Mouse (Mus musculus): ENCODE measurements around the gene Rsu1.
"Not testable (repeated sequence)": the region's sequence is repeated elsewhere in the genome, so short reads cannot be mapped to it uniquely, and the experiment has no call there.

Rsu1 gene

DNA sequence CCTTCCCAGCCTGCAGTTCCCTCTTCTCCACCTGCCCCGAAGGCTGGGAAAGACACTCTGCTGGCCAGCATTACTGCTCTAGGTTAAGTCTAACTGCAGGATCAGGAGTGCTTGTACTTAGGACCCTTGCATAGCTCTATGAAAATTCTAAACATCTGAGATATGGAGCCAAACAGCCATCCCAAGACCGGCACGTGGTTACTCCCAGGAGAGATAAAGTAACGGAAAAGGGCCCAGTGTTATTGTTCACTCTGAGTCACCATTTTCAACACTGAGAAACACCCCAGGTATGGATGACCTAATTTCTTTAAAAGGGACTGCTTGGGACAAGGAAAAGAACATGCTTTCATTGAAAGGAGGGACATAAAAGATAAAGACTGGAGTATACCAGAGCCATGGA lies 45.2 kb downstream of the Rsu1 start:
- DNase-seq (ENCODE audit: extremely low read depth, insufficient read length, low spot score) = no peak

DNA sequence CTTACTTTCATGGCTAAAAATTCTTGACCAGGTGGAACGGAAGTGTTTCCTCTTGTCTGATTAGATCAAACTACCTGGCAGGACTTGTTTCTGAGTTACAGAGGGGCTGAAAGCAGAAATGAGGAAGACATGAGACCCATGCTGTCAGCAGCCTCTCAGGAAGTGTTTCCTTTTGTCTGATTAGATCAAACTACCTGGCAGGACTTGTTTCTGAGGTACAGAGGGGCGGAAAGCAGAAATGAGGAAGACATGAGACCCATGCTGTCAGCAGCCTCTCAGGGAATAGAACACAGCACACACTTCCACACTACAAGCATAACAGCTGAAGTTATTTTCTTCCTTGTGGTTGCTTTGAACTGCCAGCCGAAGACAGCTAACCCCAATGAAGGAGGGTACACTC lies 46.7 kb downstream of the Rsu1 start:
- no peak for DNase-seq (ENCODE audit: extremely low read depth, insufficient read length, low spot score)

DNA sequence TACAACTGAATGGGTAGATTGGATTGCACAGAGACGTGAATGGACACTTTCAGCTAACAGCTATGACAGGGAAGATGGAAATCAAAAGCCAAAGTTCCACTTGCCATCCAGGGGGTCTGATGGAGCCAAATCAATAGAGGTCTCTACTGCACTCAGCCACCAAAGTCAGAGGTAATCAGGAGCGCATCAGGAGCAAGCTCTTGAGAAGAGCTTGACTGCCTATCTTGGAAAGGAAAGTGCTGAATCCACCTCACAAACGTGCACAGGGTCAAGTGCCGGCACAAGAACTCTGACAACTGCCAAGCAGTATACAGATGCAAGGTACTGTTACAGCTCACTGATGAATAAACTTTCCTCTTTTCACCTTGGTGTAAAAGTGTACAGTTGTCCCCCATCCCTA lies 47.8 kb downstream of the Rsu1 start:
- no peak for DNase-seq (ENCODE audit: extremely low read depth, insufficient read length, low spot score)

DNA sequence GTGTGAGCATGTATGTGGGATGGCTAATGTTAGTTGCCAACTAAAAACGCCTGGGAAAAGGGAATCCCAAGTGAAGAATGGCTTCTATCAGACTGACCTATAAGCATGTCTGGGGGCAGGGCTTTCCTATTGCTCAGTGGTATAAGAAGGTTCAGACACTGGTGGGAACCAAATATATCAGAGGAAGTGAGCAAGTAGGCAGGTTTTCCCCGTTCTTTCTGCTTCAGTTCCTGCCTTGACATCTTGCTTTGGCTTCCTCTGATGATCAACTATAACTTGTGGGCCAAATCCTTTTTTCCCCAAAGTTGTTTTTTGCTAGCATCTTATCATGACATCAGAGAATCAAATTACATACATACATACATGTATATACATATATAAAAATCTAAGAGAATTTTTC lies 51.1 kb downstream of the Rsu1 start:
- DNase-seq (ENCODE audit: extremely low read depth, insufficient read length, low spot score) = no peak

DNA sequence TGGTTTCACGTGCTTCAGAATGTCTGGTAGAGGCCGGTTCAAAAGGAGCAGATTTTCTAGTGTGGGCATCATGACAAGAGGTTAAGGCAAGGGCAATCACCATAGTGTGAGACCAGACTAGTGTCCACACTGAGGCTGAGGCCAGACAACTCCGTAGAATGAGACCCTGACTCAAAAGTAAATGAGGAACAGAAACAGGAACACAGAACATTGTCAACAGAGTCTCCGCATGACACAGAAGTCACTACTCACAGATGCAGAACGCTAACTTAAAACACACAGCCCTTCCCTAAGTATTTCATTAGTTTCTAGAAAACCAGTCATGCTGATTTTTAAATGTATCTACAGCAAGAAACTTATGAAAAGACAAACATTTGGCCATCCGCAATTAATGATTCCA lies 53.1 kb downstream of the Rsu1 start:
- no peak for DNase-seq (ENCODE audit: extremely low read depth, insufficient read length, low spot score)

DNA sequence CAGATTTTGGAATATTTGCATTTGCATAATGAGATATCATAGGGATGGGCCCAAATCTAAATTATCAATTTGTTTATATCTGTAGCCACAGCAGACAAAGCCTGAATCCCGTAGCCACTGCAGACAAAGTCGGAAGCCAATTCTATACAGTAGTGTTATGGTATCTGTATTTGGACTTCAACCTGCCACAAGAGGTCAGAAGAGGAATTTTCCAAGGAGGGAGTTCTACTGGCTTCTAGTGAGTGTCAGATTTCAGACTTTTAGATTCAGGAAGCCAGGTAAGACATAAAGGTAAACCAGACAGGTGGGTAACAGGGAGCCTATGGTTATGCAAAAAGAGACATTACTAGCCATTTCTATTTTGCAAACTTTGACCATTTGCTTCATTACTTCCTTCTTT lies 64.4 kb downstream of the Rsu1 start:
- no peak for DNase-seq (ENCODE audit: extremely low read depth, insufficient read length, low spot score)

DNA sequence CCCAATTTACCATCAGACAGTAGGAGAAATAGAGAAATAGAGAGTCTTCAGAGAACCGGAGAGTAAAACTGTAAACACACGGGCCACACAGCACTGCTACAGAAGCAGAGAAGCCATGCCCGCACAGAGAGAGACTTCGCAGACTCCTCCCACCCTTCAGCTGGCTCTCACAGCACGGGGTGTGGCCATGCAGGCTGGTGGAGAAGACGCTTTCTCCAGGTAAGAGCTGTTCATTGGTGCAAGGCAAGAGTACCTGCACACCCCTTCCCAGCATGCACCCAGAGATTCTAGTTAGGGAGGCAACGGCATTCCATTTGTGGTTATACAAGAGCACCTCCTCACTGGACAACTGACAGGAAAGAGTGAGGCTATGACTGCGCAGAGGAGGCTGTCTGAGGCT lies 64.8 kb downstream of the Rsu1 start:
- no peak for DNase-seq (ENCODE audit: extremely low read depth, insufficient read length, low spot score)

DNA sequence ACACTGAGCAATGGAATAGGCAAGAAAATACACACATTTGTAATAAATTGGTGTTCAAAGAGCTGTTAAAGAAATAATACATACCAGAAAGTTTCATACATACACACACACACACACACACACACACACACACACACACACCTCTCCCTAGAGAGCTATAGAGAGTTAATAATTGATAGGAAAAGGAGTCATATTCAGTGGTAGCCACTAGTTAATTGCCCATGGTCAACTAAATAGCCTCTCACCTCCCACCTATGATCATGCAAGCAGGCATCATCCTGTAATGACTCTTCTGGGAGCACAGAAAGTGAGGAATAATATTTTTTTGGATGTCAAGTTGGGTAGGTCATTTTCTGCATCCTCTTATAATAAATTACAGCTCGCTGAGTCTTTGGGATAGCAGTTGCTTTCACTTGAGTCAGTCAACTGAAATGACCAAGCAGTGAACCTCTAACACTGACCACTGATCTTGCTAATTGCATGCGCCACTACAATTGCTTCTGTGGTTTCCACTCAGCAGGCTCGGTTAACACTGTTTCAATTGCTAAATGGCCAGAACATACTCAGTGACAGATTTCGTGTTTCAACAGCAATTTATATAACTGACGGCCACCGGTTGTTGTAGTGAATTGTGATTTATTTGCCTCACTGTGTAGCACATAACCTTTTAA lies 68.3 kb downstream of the Rsu1 start:
- no peak for DNase-seq (ENCODE audit: extremely low read depth, insufficient read length, low spot score)

DNA sequence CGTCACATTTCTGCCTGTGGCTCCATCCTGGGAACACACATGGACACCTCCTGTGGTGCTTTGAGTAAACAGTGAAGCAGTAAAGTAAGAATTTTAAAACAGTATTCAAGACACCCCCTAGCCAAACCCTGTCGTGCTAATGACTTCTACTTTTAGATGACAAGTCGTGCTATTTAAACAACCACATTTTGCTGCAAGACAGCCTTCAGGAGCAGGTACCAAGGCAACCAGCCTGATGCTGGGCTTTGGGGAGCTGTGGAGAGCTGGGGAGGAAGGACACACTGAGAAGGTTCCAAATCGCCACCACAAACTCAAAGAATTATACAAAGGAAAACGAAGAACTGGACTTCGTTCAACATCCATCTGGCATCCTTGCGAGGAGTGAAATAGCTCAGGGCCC lies 71.5 kb downstream of the Rsu1 start:
- no peak for DNase-seq (ENCODE audit: extremely low read depth, insufficient read length, low spot score)

DNA sequence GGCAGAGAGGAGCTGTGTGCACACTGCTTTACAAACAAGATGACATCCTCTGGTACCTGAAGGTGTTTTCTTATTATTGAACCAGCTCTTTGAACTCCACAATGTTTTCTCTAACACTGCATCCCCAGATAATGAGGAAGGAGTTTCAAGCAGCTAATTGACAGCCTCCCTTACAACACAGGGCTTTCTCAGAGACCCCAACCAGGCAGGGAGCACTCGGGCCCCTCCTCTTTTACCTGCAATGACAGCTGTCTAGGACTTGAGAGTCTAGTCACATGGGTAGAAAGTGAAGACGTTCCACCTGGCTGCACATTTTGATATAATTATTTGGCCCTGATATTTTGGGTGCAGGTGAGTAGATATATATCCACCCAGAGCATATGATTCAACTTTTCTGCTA lies 72.2 kb downstream of the Rsu1 start:
- no peak for DNase-seq (ENCODE audit: extremely low read depth, insufficient read length, low spot score)

DNA sequence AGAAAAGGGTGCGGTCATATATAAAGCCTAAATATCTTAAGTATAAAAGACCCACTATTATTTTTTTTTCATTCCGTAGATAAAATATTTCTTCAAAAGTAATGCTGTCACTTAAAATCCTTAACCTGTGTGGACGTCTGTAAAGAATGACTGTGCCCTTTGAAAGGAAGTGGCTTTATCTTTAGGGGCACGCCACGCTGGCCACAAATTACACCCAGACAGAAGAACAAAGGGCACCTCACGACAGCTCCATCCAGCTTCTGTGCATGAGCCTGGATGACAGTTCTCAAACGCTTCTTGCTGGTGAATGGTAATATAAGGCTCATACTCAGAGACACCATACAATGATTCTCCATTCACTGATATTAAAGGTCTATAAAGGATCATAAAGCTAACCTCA lies 75.7 kb downstream of the Rsu1 start:
- no peak for DNase-seq (ENCODE audit: extremely low read depth, insufficient read length, low spot score)

DNA sequence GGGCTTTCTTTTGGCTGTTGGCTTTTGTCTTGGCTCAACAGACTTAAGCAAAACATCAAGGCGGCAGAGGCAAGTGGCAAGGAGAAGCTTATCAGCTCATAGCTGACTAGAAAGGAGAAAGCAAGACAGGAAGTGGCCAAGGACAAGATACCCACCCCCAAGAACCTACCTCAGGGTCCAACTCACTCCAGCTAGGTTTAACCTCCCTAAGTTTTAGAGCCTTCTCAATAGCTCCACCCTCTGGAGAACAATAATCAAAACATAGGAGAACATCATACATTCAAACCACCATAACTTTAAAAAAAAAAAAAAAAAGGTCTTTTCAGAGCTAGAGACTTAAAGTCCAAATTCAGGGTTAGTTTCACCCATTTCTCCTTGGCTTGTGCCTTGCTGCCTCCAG lies 79.1 kb downstream of the Rsu1 start:
- no peak for DNase-seq (ENCODE audit: extremely low read depth, insufficient read length, low spot score)

DNA sequence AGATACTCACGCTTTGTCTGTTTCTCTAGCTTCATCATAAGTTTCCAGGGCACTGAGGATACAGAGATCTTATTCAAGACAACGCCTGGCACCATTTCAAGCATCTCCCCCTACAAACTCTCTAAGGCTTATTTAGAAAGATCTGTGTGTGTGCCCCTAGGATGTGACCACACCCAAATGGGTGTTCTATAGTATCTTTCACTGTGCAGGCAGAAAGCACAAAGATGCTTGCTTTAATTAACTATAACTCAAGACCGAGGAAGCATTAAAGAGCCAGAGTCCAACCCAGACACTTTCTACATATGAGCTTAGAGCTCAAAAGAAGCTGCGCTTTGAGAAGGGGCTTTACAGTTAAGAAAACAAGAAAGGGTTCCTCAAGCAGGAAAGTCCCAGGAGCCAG lies 80.4 kb downstream of the Rsu1 start:
- DNase-seq (ENCODE audit: extremely low read depth, insufficient read length, low spot score) = no peak

DNA sequence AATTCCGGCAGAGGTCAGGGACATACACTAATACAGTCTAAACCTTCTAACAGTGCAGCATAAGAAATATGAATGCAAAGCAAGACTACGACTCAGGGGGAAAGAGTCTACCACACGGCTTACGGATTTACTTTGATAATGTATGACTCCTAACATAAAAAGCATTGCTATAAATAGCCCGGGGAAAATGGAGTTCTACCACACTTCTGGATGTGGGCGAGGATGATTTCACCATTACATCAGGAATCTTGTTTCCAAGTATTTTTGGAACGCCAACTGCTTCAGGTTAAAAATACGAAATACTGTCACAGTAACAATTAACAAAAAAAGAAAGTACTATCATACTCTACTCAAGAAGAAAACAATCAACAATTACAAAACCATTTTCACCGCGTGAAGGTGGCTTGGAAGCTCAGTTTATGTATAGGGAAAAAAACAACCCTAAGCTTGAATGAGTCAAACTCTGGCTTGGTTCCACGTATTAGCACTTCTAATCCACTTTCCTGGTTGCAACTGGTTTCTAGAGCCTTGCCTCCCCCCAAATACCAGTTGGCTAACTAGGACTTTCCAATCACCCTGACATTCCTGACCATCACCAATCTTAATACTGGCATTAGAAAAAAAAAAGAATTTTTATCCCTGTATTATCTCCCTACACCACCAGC lies 82.3 kb downstream of the Rsu1 start:
- DNase-seq (ENCODE audit: extremely low read depth, insufficient read length, low spot score) = peak; percentile 7

DNA sequence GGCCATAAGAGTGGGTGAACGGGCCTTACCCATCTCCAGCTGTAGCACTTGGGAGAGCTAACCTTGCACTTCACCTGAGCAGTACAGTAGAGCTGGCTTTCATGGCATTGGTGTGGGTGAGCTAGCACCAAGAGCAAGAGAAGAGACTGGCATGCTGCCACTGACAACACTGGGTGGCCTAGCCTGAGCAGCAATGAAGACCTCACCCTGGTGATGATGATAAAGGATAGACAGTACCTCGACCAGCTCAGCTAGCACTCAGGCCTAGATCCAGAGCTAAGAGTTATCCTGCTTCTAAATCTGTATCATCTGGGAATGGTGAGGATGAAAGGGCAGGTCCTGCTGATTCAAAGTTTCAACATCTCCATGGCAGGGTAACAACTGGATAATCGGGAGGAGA lies 88.1 kb downstream of the Rsu1 start:
- DNase-seq (ENCODE audit: extremely low read depth, insufficient read length, low spot score) = no peak

DNA sequence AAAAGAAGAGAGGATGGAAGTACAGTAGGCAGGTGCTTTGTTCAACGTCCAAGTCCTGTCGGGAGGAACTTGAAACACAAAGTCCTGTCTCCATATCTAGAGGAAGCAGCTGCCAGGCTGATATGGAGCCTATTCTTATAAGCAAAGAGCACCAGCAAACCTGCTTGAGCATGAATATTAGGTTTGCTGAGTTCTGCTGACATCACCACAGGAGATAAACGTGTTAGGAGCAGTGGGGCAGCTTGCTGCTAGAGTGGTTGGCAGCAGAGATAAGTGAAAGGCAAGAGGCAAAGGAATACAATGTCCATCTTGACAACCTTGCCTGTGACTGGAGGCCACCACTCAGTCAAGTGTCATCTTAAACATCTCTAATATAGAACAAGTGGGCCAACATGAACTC lies 89.3 kb downstream of the Rsu1 start:
- not testable (repeated sequence) for DNase-seq (ENCODE audit: extremely low read depth, insufficient read length, low spot score)

DNA sequence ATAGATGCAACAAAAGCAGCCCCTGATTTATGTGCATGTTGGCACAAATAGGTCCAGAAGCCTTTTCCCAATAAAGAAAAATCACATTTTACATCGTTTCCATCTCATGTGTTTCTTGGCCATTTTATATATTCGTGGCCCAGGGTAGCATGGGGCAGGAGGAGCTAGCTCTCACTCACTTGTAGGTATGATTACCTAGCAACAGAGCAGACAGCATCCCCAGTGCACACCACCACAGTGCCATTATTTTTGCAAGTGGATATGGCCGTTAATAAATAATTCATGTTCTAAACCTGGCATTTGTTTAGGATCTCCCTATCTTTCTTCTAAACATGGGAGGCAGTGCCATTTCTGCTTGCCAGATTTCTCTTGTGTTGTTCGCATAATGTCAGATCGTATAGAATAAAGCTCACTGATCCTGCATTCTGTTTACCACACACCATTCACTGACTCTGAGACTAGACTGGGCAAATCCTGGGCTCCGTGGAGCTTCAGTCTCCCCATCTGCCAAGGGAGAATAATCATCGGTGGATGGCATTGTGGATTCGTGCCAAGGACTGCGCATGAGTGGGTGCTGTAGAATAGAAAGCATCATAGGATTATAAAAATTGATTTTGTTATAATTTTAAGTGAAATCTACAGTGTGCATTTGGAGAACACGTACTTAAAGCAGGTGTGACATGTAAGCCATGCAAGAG lies 93.4 kb downstream of the Rsu1 start:
- DNase-seq (ENCODE audit: extremely low read depth, insufficient read length, low spot score) = no peak

DNA sequence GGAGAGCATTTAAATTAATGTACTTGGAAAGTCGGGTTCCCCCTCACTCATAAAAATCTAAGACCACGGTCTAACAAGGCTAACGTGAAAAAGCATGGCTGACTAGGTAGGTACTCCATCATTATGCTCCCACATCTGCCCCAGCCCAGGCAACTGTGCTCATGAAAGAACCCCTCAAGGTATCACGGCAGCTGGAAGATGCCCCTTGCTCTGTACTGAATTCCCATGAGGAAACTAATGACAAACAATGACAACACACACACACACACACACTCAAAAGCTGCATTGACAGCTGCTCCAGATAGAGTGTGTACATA lies 95.0 kb downstream of the Rsu1 start:
- no peak for DNase-seq (ENCODE audit: extremely low read depth, insufficient read length, low spot score)

DNA sequence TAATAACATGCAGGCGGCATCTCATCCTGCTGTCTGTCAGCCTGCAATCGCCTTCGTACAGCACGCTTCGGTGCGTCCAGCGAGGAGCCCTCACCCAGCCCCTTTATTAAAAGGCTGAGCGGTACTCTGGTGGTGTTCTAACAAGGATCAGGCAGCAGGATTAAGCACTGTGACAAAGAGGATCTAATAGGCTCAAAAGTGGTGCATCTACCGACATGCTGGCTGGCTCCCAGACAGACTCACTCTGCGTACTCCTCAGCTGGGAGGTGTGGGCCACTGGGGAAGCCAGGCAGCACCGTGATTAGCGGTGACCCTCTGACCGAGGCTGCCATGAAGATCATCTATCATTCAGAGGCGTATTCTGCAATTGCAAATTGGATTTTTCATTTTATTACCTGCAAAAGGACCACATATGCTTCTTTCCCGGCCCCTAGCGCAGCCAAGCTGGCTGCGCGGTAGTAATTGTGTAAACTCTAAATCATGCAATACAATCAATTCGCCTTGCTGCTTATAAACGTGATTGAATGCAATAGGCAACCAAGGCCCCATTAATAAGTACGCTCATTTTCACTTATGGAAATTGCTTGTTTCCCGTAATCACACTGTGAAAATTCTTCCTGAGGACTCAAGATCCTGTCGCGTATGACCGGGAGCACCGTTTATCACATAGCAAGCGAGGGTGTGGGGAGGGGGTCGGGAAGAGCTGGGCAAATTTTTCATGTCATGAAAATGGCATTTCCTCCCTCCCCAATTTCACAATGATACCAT lies 95.5 kb downstream of the Rsu1 start:
- DNase-seq (ENCODE audit: extremely low read depth, insufficient read length, low spot score) = no peak

DNA sequence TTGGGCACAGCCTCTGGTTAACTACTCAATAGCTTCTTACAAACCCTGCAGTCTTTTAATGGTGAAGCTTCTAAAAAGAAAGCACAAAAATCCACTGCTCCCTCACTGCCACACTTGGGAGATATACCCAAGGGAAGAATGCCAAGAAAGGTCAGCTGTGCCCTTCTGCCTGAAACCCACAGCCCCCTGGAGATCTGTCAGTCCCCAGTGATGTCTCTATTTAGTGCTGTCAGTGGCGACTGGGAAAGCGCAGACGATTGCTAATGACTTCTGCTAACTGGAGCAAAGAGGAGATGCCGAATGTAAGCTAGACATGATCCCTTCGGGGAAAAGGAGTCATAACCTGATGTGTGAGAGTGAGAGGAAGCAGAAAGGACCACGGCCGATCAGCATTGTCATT lies 96.8 kb downstream of the Rsu1 start:
- DNase-seq (ENCODE audit: extremely low read depth, insufficient read length, low spot score) = no peak

DNA sequence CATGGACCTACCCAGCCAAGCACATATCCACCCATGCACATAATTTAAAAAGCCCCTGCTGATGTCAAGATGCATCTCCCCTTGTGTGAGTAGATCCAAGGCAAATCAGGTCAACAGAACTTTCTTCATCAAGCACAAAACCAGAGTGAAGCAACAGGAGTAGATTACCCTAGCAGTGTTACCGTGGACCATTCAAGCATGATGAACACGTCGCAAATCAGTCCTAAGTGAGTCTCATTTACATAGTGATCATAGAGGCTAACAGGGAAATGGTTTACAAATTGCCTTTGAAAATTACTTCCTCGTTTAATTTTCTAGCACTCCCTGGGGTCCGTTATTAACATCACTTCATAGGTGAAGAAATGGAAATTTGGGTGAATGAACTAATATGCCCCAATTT lies 100.6 kb downstream of the Rsu1 start:
- no peak for DNase-seq (ENCODE audit: extremely low read depth, insufficient read length, low spot score)

DNA sequence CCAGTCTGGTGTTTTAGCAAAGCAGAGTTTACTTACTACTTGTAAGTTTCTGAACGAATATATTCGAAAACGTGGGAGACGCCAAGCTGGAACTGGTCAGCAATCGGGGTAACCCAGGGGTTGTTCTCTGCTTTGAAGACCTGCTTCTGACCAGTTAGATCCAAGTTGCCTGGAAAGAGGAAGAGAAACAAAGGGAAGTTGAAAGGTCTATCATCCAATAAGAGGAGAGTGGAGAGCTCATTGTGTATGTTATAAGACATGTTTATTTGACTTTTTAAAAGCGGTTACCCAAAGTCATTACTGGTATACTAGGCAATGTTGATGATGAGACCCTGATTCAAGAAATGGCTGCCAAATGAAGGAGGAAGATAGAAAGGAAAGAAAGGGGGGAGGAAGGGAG lies 101.3 kb downstream of the Rsu1 start:
- DNase-seq (ENCODE audit: extremely low read depth, insufficient read length, low spot score) = no peak
